Mouse (Mus musculus): Measurements from ENCODE around the gene Sorl1. TPM values are rescaled to one million over a fixed set of nuclear protein-coding genes. Genes with fewer than 3 reads are reported as not detected.

Sorl1 gene
- total RNA-seq (2014; rRNA removed) (15.2 and 17.9 TPM in 2 replicates), polyA plus RNA-seq (2015; fragmentation: Nextera tagmentation; extraction: Ambion mirVana) (5.6 and 6.4 TPM in 2 replicates)

- WGBS = 1% methylated on average over 85 of the region's 94 CpGs
- peaks cover 22% of the 10 kb centered on the region; the same call in 1 of the 2 replicates for H3K4me1 ChIP-seq (ENCODE audit: insufficient read depth)
- H3K4me3 ChIP-seq (ENCODE audit: low read depth, low read length) = peak within 1 kb of the TSS; percentile 66
- H3K4me2 ChIP-seq (ENCODE audit: low read depth) = peak within 1 kb of the TSS; percentile 87
- H3K36me3 ChIP-seq (ENCODE audit: insufficient read depth) = no peaks in the 10 kb centered on the region
- no peaks in the 10 kb centered on the region for H3K27me3 ChIP-seq (ENCODE audit: insufficient read depth, low read length)
- DNase-seq (peak; percentile 82), ATAC-seq (peak; percentile 92)
- peak within 1 kb of the TSS; percentile 84 for H3K9ac ChIP-seq
- peak within 1 kb of the TSS; percentile 76 for H3K27ac ChIP-seq (ENCODE audit: low read depth, low read length)
- TF ChIP-seq CTCF (IDR thresholded peaks at IDR 0.05; ENCODE audit: low read depth) = peak; percentile 68
- H3K9me3 ChIP-seq (ENCODE audit: low read length) = no peaks in the 10 kb centered on the region
Measured at GRCm38 (mm10) chr9:42123713-42124576, at the start of gene Sorl1. Gene Sorl1, minus strand, starts transcription at chr9:42124297.

- Histone ChIP-seq H3K27me3 (ENCODE audit: insufficient read depth, low read length) (no peaks in the 10 kb centered on the region), H3K9me3 (ENCODE audit: low read length) (no peaks in the 10 kb centered on the region), H3K9ac (no peak overlapping the region), H3K4me1 (ENCODE audit: insufficient read depth) (peaks cover 4% of the 10 kb centered on the region; the same call in 1 of the 2 replicates), H3K4me3 (ENCODE audit: low read depth, low read length) (no peak overlapping the region), H3K4me2 (ENCODE audit: low read depth) (no peak overlapping the region), H3K27ac (ENCODE audit: low read depth, low read length) (no peak overlapping the region), H3K36me3 (ENCODE audit: insufficient read depth) (no peaks in the 10 kb centered on the region)
- 51% methylated on average over 3 of the region's 3 CpGs for WGBS
- TF ChIP-seq CTCF (IDR thresholded peaks at IDR 0.05; ENCODE audit: low read depth) = no peak
- ATAC-seq (peak; percentile 95; the same call in 1 of the 2 replicates), DNase-seq (peak; percentile 36)
Measured at GRCm38 (mm10) chr9:42173781-42174180, 49.7 kb upstream of the Sorl1 start.

GRCm38 (mm10) chr9:42169491-42169890 lies 45.4 kb upstream of the Sorl1 start:
- no peak overlapping the region for H3K27ac ChIP-seq (ENCODE audit: low read depth, low read length)
- 0 out of 2 replicates have a peak, but pooled peaks cover 3% of the 10 kb centered on the region for H3K9me3 ChIP-seq (ENCODE audit: low read length)
- 91% methylated on average over 7 of the region's 8 CpGs for WGBS
- H3K4me2 ChIP-seq (ENCODE audit: low read depth) = no peak overlapping the region
- H3K36me3 ChIP-seq (ENCODE audit: insufficient read depth) = no peaks in the 10 kb centered on the region
- no peak overlapping the region for H3K4me3 ChIP-seq (ENCODE audit: low read depth, low read length)
- DNase-seq (no peak), ATAC-seq (no peak)
- no peak for TF ChIP-seq CTCF (IDR thresholded peaks at IDR 0.05; ENCODE audit: low read depth)
- H3K4me1 ChIP-seq (ENCODE audit: insufficient read depth) = 0 out of 2 replicates have a peak, but pooled peaks cover 2% of the 10 kb centered on the region
- no peak overlapping the region for H3K9ac ChIP-seq
- no peaks in the 10 kb centered on the region for H3K27me3 ChIP-seq (ENCODE audit: insufficient read depth, low read length)

- H3K9me3 ChIP-seq (ENCODE audit: low read length) = 0 out of 2 replicates have a peak, but pooled peaks cover 3% of the 10 kb centered on the region
- H3K4me1 ChIP-seq (ENCODE audit: insufficient read depth) = no peaks in the 10 kb centered on the region
- DNase-seq (no peak), ATAC-seq (no peak)
- no peak for TF ChIP-seq CTCF (IDR thresholded peaks at IDR 0.05; ENCODE audit: low read depth)
- H3K9ac ChIP-seq = no peak overlapping the region
- H3K4me2 ChIP-seq (ENCODE audit: low read depth) = no peak overlapping the region
- H3K4me3 ChIP-seq (ENCODE audit: low read depth, low read length) = no peak overlapping the region
- WGBS = 95% methylated on average over 7 of the region's 7 CpGs
- H3K36me3 ChIP-seq (ENCODE audit: insufficient read depth) = no peaks in the 10 kb centered on the region
- no peaks in the 10 kb centered on the region for H3K27me3 ChIP-seq (ENCODE audit: insufficient read depth, low read length)
- no peak overlapping the region for H3K27ac ChIP-seq (ENCODE audit: low read depth, low read length)
Measured at GRCm38 (mm10) chr9:42169025-42169424, 44.9 kb upstream of the Sorl1 start.

- H3K27ac ChIP-seq (ENCODE audit: low read depth, low read length) = no peak overlapping the region
- H3K4me2 ChIP-seq (ENCODE audit: low read depth) = no peak overlapping the region
- WGBS = 72% methylated on average over 2 of the region's 2 CpGs
- H3K4me1 ChIP-seq (ENCODE audit: insufficient read depth) = no peaks in the 10 kb centered on the region
- DNase-seq = no peak
- no peaks in the 10 kb centered on the region for H3K36me3 ChIP-seq (ENCODE audit: insufficient read depth)
- ATAC-seq = no peak
- no peak overlapping the region for H3K9ac ChIP-seq
- no peak overlapping the region for H3K4me3 ChIP-seq (ENCODE audit: low read depth, low read length)
- 0 out of 2 replicates have a peak, but pooled peaks cover 3% of the 10 kb centered on the region for H3K9me3 ChIP-seq (ENCODE audit: low read length)
- H3K27me3 ChIP-seq (ENCODE audit: insufficient read depth, low read length) = no peaks in the 10 kb centered on the region
- peak; percentile 26 for TF ChIP-seq CTCF (IDR thresholded peaks at IDR 0.05; ENCODE audit: low read depth)
Measured at GRCm38 (mm10) chr9:42164930-42165329, 40.8 kb upstream of the Sorl1 start.

- Histone ChIP-seq H3K4me3 (ENCODE audit: low read depth, low read length) (no peak overlapping the region), H3K4me1 (ENCODE audit: insufficient read depth) (no peaks in the 10 kb centered on the region), H3K9me3 (ENCODE audit: low read length) (0 out of 2 replicates have a peak, but pooled peaks cover 3% of the 10 kb centered on the region), H3K9ac (no peak overlapping the region), H3K4me2 (ENCODE audit: low read depth) (no peak overlapping the region), H3K36me3 (ENCODE audit: insufficient read depth) (no peaks in the 10 kb centered on the region), H3K27ac (ENCODE audit: low read depth, low read length) (no peak overlapping the region), H3K27me3 (ENCODE audit: insufficient read depth, low read length) (no peaks in the 10 kb centered on the region)
- 91% methylated on average over 4 of the region's 4 CpGs for WGBS
- ATAC-seq = no peak
- DNase-seq = no peak
- TF ChIP-seq CTCF (IDR thresholded peaks at IDR 0.05; ENCODE audit: low read depth) = no peak
Measured at GRCm38 (mm10) chr9:42163011-42163410, 38.9 kb upstream of the Sorl1 start.

- no peak for ATAC-seq
- H3K27me3 ChIP-seq (ENCODE audit: insufficient read depth, low read length) = no peaks in the 10 kb centered on the region
- H3K27ac ChIP-seq (ENCODE audit: low read depth, low read length) = no peak overlapping the region
- no peak overlapping the region for H3K9ac ChIP-seq
- H3K4me2 ChIP-seq (ENCODE audit: low read depth) = no peak overlapping the region
- no peak overlapping the region for H3K4me3 ChIP-seq (ENCODE audit: low read depth, low read length)
- no peaks in the 10 kb centered on the region for H3K9me3 ChIP-seq (ENCODE audit: low read length)
- no peaks in the 10 kb centered on the region for H3K36me3 ChIP-seq (ENCODE audit: insufficient read depth)
- TF ChIP-seq CTCF (IDR thresholded peaks at IDR 0.05; ENCODE audit: low read depth) = no peak
- no peaks in the 10 kb centered on the region for H3K4me1 ChIP-seq (ENCODE audit: insufficient read depth)
- no peak for DNase-seq
- 73% methylated on average over 5 of the region's 5 CpGs for WGBS
Measured at GRCm38 (mm10) chr9:42159376-42159775, 35.3 kb upstream of the Sorl1 start.
